Mouse (Mus musculus): ENCODE results near the gene Eno2. TPM values are rescaled to one million over a fixed set of nuclear protein-coding genes. Genes with fewer than 3 reads are reported as not detected.

The Eno2 gene
- total and polyA plus RNA-seq, 2 experiments from 2014 or later = 113 to 130 TPM

GRCm38 (mm10) chr6:124732476-124733370 lies 36.8 kb downstream of the Eno2 start:
- no peak for TF ChIP-seq CTCF (IDR thresholded peaks at IDR 0.05; ENCODE audit: low read depth)
- Histone ChIP-seq H3K4me1 (ENCODE audit: insufficient read depth) (no peaks in the 10 kb centered on the region), H3K36me3 (ENCODE audit: insufficient read depth) (no peaks in the 10 kb centered on the region), H3K27ac (ENCODE audit: low read depth, low read length) (no peak overlapping the region), H3K4me2 (ENCODE audit: low read depth) (no peak overlapping the region), H3K9me3 (ENCODE audit: low read length) (no peaks in the 10 kb centered on the region), H3K27me3 (ENCODE audit: insufficient read depth, low read length) (no peaks in the 10 kb centered on the region), H3K9ac (no peak overlapping the region), H3K4me3 (ENCODE audit: low read depth, low read length) (no peak overlapping the region)
- ATAC-seq = no peak
- DNase-seq = no peak
- WGBS = 55% methylated on average over 19 of the region's 19 CpGs

GRCm38 (mm10) chr6:124731038-124731437 lies 38.4 kb downstream of the Eno2 start:
- H3K4me3 ChIP-seq (ENCODE audit: low read depth, low read length) = no peak overlapping the region
- 87% methylated on average over 7 of the region's 7 CpGs for WGBS
- no peak overlapping the region for H3K27ac ChIP-seq (ENCODE audit: low read depth, low read length)

GRCm38 (mm10) chr6:124729850-124730705 lies 39.4 kb downstream of the Eno2 start:
- H3K4me2 ChIP-seq (ENCODE audit: low read depth) = no peak overlapping the region
- no peak for DNase-seq
- ATAC-seq = no peak
- no peak overlapping the region for H3K4me3 ChIP-seq (ENCODE audit: low read depth, low read length)
- no peak overlapping the region for H3K9ac ChIP-seq
- no peaks in the 10 kb centered on the region for H3K27me3 ChIP-seq (ENCODE audit: insufficient read depth, low read length)
- no peaks in the 10 kb centered on the region for H3K36me3 ChIP-seq (ENCODE audit: insufficient read depth)
- WGBS = 92% methylated on average over 8 of the region's 8 CpGs
- no peak for TF ChIP-seq CTCF (IDR thresholded peaks at IDR 0.05; ENCODE audit: low read depth)
- H3K4me1 ChIP-seq (ENCODE audit: insufficient read depth) = no peaks in the 10 kb centered on the region
- H3K9me3 ChIP-seq (ENCODE audit: low read length) = no peaks in the 10 kb centered on the region
- no peak overlapping the region for H3K27ac ChIP-seq (ENCODE audit: low read depth, low read length)

More at GRCm38 (mm10) chr6:124731038-124731437, 38.4 kb downstream of the Eno2 start:
- Histone ChIP-seq H3K4me1 (ENCODE audit: insufficient read depth) (no peaks in the 10 kb centered on the region), H3K27me3 (ENCODE audit: insufficient read depth, low read length) (no peaks in the 10 kb centered on the region), H3K4me2 (ENCODE audit: low read depth) (no peak overlapping the region), H3K36me3 (ENCODE audit: insufficient read depth) (no peaks in the 10 kb centered on the region), H3K9me3 (ENCODE audit: low read length) (no peaks in the 10 kb centered on the region), H3K9ac (no peak overlapping the region)
- ATAC-seq (no peak), DNase-seq (no peak)
- no peak for TF ChIP-seq CTCF (IDR thresholded peaks at IDR 0.05; ENCODE audit: low read depth)

- ATAC-seq (no peak), DNase-seq (no peak)
- Histone ChIP-seq H3K9ac (no peak overlapping the region), H3K4me1 (ENCODE audit: insufficient read depth) (no peaks in the 10 kb centered on the region), H3K36me3 (ENCODE audit: insufficient read depth) (no peaks in the 10 kb centered on the region), H3K9me3 (ENCODE audit: low read length) (no peaks in the 10 kb centered on the region), H3K4me2 (ENCODE audit: low read depth) (no peak overlapping the region), H3K27ac (ENCODE audit: low read depth, low read length) (no peak overlapping the region), H3K4me3 (ENCODE audit: low read depth, low read length) (no peak overlapping the region), H3K27me3 (ENCODE audit: insufficient read depth, low read length) (no peaks in the 10 kb centered on the region)
- WGBS = 90% methylated on average over 10 of the region's 10 CpGs
- no peak for TF ChIP-seq CTCF (IDR thresholded peaks at IDR 0.05; ENCODE audit: low read depth)
These were observed 40.9 kb downstream of the Eno2 start for GRCm38 (mm10) chr6:124728621-124729020.

- no peaks in the 10 kb centered on the region for H3K4me1 ChIP-seq (ENCODE audit: insufficient read depth)
- no peaks in the 10 kb centered on the region for H3K9me3 ChIP-seq (ENCODE audit: low read length)
- DNase-seq (no peak), ATAC-seq (no peak)
- no peak overlapping the region for H3K4me2 ChIP-seq (ENCODE audit: low read depth)
- H3K9ac ChIP-seq = no peak overlapping the region
- WGBS = 91% methylated on average over 10 of the region's 10 CpGs
- no peaks in the 10 kb centered on the region for H3K27me3 ChIP-seq (ENCODE audit: insufficient read depth, low read length)
- H3K27ac ChIP-seq (ENCODE audit: low read depth, low read length) = no peak overlapping the region
- H3K36me3 ChIP-seq (ENCODE audit: insufficient read depth) = no peaks in the 10 kb centered on the region
- H3K4me3 ChIP-seq (ENCODE audit: low read depth, low read length) = no peak overlapping the region
- no peak for TF ChIP-seq CTCF (IDR thresholded peaks at IDR 0.05; ENCODE audit: low read depth)
These were observed 45.0 kb downstream of the Eno2 start for GRCm38 (mm10) chr6:124724472-124724871.

- H3K27me3 ChIP-seq (ENCODE audit: insufficient read depth, low read length) = no peaks in the 10 kb centered on the region
- no peak for TF ChIP-seq CTCF (IDR thresholded peaks at IDR 0.05; ENCODE audit: low read depth)
- WGBS = 82% methylated on average over 8 of the region's 8 CpGs
- H3K36me3 ChIP-seq (ENCODE audit: insufficient read depth) = no peaks in the 10 kb centered on the region
- no peaks in the 10 kb centered on the region for H3K4me1 ChIP-seq (ENCODE audit: insufficient read depth)
- H3K4me3 ChIP-seq (ENCODE audit: low read depth, low read length) = no peak overlapping the region
- no peak overlapping the region for H3K27ac ChIP-seq (ENCODE audit: low read depth, low read length)
- H3K4me2 ChIP-seq (ENCODE audit: low read depth) = no peak overlapping the region
- ATAC-seq (no peak), DNase-seq (no peak)
- H3K9me3 ChIP-seq (ENCODE audit: low read length) = no peaks in the 10 kb centered on the region
- no peak overlapping the region for H3K9ac ChIP-seq
These were observed 45.9 kb downstream of the Eno2 start for GRCm38 (mm10) chr6:124723541-124723940.
